Mouse (Mus musculus) adrenal gland, adult 10 weeks (tissue): ENCODE measurements around the gene Atp6v0a4. TPM values are rescaled to one million over a fixed set of nuclear protein-coding genes. Genes with fewer than 3 reads are reported as not detected.

ENCODE experiments used
- polyA plus RNA-seq: library from polyadenylated mRNA; stranded (reverse); fragments of 350-450 nt; fragmentation: Illumina TruSeq; extraction: RNeasy Lipid Tissue Mini Kit (QIAGEN cat#74804); gene quantifications from one replicate; pipeline ENCODE4 v1.2.3, GENCODE M21; 2014; ENCODE audit warnings: low read depth, low replicate concordance

Gene Atp6v0a4
- polyA plus RNA-seq, result not detected

DNA sequence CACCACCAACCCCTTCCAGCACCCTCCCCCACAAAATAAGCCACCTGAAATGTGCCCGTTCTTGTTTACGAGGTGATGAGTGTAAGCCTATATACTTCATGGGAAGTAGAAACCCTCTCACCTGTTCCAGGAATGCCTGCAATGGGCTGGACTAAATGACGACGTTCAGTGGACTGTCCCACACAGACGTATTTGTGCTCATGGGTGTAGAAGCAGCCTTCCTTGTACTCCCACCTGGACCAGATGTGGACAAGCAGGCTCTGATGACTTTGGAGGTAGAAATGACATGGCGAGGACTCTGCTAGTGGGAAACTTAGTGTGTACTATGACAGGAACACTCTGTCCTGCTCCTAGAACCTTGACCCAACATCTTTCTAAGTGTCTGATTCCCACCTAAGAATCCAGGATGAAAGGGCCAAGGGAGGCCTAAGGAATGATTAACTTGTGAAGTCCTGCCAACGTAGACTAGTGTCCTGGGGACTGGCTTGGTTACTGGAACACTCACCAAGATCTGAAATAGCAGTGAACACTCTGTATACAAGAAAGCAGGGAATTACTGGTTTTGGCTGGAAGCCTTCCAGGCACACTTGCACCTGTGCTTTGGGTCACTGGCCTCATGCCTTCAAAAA is at the start of gene Atp6v0a4:
TSS of gene Atp6v0a4 (minus strand) at position 380 of the 629 bp plus-strand sequence.

DNA sequence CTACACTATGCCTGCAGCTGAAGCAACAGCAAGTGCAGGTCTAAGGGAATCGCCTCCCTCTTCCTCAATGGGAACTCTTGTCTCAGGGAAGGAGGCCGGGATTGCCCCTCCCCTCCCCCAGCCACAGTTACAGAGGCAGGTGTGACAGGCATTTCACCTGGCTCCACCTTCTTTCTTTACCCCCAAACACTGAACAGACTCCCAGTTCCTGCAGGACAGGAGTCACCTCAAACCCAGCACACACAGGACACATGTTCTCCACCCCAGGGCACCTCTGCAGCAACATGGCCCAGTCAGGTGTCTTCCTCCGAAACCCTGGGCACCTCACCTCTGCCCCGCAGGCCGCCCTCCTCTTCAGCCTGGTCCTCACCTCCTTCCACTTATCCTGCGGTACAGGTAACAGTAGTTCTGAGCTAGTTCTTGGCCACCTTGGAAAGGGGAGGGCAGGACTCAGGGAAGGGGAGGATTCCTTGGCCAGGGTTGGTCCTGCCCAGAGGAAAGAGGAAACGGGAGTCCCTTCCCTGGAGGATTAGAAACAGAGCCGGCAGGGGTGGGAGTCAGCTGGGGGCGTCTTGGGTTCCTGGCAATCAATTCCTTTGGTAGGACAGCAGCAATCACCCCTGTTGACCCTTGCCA is 15.1 kb downstream of the Atp6v0a4 start, which contains the start of gene Tmem213:
TSS of gene Tmem213 (plus strand) at position 96 of the 636 bp plus-strand sequence.

DNA sequence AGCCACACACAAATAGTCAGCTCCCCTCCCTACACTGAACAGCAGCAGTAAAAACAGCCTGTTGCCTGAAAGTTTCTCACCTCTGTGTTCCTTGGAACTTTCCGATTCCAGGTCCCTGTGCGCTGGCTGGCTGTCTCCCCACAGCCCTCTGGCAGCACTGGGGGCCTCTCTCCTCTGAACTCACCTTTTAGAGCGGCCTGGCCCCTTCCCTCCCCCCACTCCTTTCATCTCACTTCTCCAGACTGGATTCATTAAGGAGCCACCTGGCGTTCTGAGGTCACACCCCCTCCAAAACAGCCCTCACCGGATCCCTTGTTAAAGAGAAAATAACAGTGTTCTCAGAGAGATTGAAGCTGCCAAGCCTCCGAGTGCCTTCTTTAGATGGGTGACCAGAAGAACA is 77.5 kb downstream of the Atp6v0a4 start, which contains the start of gene Svopl:
TSS of gene Svopl (minus strand) at position 159 of the 400 bp plus-strand sequence.

Other genes starting within 250 kb of the Atp6v0a4 start
- gene Svopl, start 77.6 kb downstream of the Atp6v0a4 start, polyA plus RNA-seq, result 0.87 TPM
- not detected for gene Tmem213, start 15.3 kb downstream of the Atp6v0a4 start, polyA plus RNA-seq
- 2.9 TPM for gene D630045J12Rik, start 129.4 kb upstream of the Atp6v0a4 start, polyA plus RNA-seq
- 6.4 TPM for gene Zc3hav1l, start 174.7 kb upstream of the Atp6v0a4 start, polyA plus RNA-seq
- gene Zc3hav1, start 230.0 kb upstream of the Atp6v0a4 start, polyA plus RNA-seq, result 105 TPM